Mouse (Mus musculus) urinary bladder, adult 18-20 months (tissue): ENCODE results near the gene Gm9821.
A peak's percentile ranks its signal among the peaks of the same experiment; 100 is the strongest.

Experiments used
- DNase-seq, 2 experiments: peaks; one replicate each; pipeline ENCODE4 v3.0.0; 2022; ENCODE audit warnings: low spot score in 2 of 2, mixed read lengths in 2 of 2

Gm9821 gene

GRCm38 (mm10) chr2:91971231-91972097, 26.0 kb downstream of the Gm9821 start:
- DNase-seq, result no peak

- no peak for DNase-seq
Observed at GRCm38 (mm10) chr2:91972121-91972566, 26.6 kb downstream of the Gm9821 start.

GRCm38 (mm10) chr2:91973416-91974135, 28.1 kb downstream of the Gm9821 start:
- no peak for DNase-seq

GRCm38 (mm10) chr2:91975581-91976541, 30.4 kb downstream of the Gm9821 start, which contains the start of gene Dgkz:
Dgkz (minus strand) TSS chr2:91975864.
- DNase-seq, result no peak

- DNase-seq, result no peak
Observed at GRCm38 (mm10) chr2:91977960-91978359, 32.5 kb downstream of the Gm9821 start.

- DNase-seq, result no peak
Observed at GRCm38 (mm10) chr2:91978547-91978946, 33.0 kb downstream of the Gm9821 start.

GRCm38 (mm10) chr2:91980245-91980644, 34.7 kb downstream of the Gm9821 start:
- DNase-seq, result no peak

GRCm38 (mm10) chr2:91980830-91981229, 35.3 kb downstream of the Gm9821 start:
- no peak for DNase-seq

GRCm38 (mm10) chr2:91984439-91984838, 38.9 kb downstream of the Gm9821 start:
- DNase-seq, result peak in 1 of 2 experiments; percentile 41

GRCm38 (mm10) chr2:91984906-91985525, 39.5 kb downstream of the Gm9821 start:
- DNase-seq, result no peak

GRCm38 (mm10) chr2:91986071-91986470, 40.6 kb downstream of the Gm9821 start:
- no peak for DNase-seq

GRCm38 (mm10) chr2:91987542-91987941, 42.0 kb downstream of the Gm9821 start:
- peak; percentile 68 to 86 for DNase-seq

GRCm38 (mm10) chr2:91989750-91990149, 44.2 kb downstream of the Gm9821 start:
- no peak for DNase-seq

GRCm38 (mm10) chr2:91993409-91993808, 47.9 kb downstream of the Gm9821 start:
- no peak for DNase-seq

GRCm38 (mm10) chr2:91996006-91996405, 50.5 kb downstream of the Gm9821 start:
- no peak for DNase-seq
